Comparison of ENCODE assay signal across 8 mouse cellular contexts in the genomic region with DNA sequence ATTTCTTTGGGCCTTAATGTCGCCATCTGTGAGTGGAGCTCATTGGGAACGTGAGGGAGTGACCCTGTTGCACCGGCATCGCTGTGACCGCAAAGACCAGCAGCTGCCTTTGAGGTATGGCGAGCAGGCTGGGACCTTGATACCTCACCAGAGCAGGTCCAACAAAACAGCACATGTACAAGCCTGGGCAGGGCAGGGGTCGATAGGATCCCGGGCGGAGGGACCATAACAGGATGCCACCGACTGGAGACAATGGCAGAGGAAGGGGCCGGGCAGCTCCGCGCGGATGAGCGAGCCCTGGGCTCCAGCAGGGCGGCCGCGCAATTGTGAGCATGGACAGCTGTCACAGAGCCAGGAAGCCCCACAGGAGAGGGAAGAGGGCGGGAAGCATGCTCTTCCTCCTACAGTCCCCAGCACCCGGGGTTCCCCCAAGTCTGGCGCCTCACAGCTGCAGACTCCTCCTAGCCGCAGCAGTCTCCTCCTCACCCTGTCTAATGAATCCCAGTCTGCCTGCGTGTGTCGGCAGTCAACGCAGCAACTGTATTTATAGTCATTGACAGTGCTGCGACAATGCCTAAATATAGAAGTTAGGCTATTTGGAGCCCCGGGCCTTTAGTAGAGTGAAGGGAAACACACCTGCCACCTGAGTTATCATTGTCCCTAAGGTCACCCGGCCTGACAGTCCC. TPM values are rescaled to one million over a fixed set of nuclear protein-coding genes. Genes with fewer than 3 reads are reported as not detected.
DNase-seq lines count a peak whose midpoint lies in the region; ATAC-seq and TF ChIP-seq lines count a peak whose summit lies in the region.

No protein-coding gene starts in this region.

- TF ChIP-seq CTCF in E14TG2a.4 (conservative IDR thresholded peaks at IDR 0.05; ENCODE audit: low read length), result no peak

- H3K36me3 ChIP-seq in E14TG2a.4 (ENCODE audit: insufficient read depth, low read length), result no peaks in the 10 kb centered on the region
- H3K36me3 ChIP-seq in hindbrain, embryonic 12.5 days, result no peaks in the 10 kb centered on the region
- no peaks in the 10 kb centered on the region for H3K36me3 ChIP-seq in megakaryocyte, embryonic 14.5 days (replicated peaks; ENCODE audit: low read length)

- peak overlapping the region; percentile 71 for H3K4me2 ChIP-seq in hindbrain, embryonic 12.5 days (replicated peaks)

- peak; percentile 57 to 79 for DNase-seq in adrenal gland, postnatal 36 days
- DNase-seq in frontal cortex, postnatal 36 days (ENCODE audit: low spot score in 2 of 2), result peak; percentile 39 to 41
- peak; percentile 35 to 44 for DNase-seq in left cerebral cortex, postnatal 36 days (ENCODE audit: low spot score in 2 of 2)
- peak; percentile 54 for DNase-seq in right cerebral cortex, postnatal 14 days
- no peak for DNase-seq in urinary bladder, postnatal 25 days (ENCODE audit: low spot score)

- 3% methylated on average over 28 of the region's 28 CpGs for WGBS in hindbrain, embryonic 12.5 days

- peak overlapping the region; percentile 52 for H3K27ac ChIP-seq in hindbrain, embryonic 12.5 days

- H3K9me3 ChIP-seq in E14TG2a.4 (ENCODE audit: low read length), result no peaks in the 10 kb centered on the region
- H3K9me3 ChIP-seq in hindbrain, embryonic 12.5 days (replicated peaks), result no peaks in the 10 kb centered on the region
- no peaks in the 10 kb centered on the region for H3K9me3 ChIP-seq in megakaryocyte, embryonic 14.5 days

- peaks cover 33% of the 10 kb centered on the region for H3K27me3 ChIP-seq in E14TG2a.4 (ENCODE audit: insufficient read depth, low read length)
- peaks cover 32% of the 10 kb centered on the region for H3K27me3 ChIP-seq in hindbrain, embryonic 12.5 days
- peaks cover 5% of the 10 kb centered on the region for H3K27me3 ChIP-seq in megakaryocyte, embryonic 14.5 days (replicated peaks)

- H3K4me1 ChIP-seq in E14TG2a.4 (replicated peaks; ENCODE audit: low read depth, low read length), result peaks cover 55% of the 10 kb centered on the region
- H3K4me1 ChIP-seq in hindbrain, embryonic 12.5 days, result peaks cover 18% of the 10 kb centered on the region
- H3K4me1 ChIP-seq in megakaryocyte, embryonic 14.5 days, result peaks cover 24% of the 10 kb centered on the region

- peak overlapping the region; percentile 75 for H3K4me3 ChIP-seq in E14TG2a.4 (replicated peaks; ENCODE audit: low read length)
- H3K4me3 ChIP-seq in hindbrain, embryonic 12.5 days, result peak overlapping the region; percentile 35
- peak overlapping the region; percentile 92 for H3K4me3 ChIP-seq in megakaryocyte, embryonic 14.5 days (replicated peaks)

- peak overlapping the region; percentile 59 for H3K9ac ChIP-seq in hindbrain, embryonic 12.5 days

- ATAC-seq in hindbrain, embryonic 12.5 days (ENCODE audit: low FRiP score), result peak; percentile 76

- intact Hi-C loops in left cerebral cortex, postnatal 36 days (cut with DNase I), result no loop called here

RNA-seq across cellular contexts. Expression of a gene that starts 6.7 kb away (rescaled TPM):
- total RNA-seq in adrenal gland, postnatal 36 days (2021), result 10 to 100 TPM; 33.8 to 34.6 TPM
- polyA plus RNA-seq in hindbrain, embryonic 12.5 days (2016; fragmentation: Nextera tagmentation; extraction: Ambion mirVana), result 18.9 and 19.8 TPM in 2 replicates
- total RNA-seq in left cerebral cortex, postnatal 36 days (2021), result 10 to 100 TPM in 1 of 2 experiments, 1 to 10 TPM in 1; 6.0 to 10.8 TPM
- polyA plus RNA-seq in megakaryocyte, embryonic 14.5 days (2012; ENCODE audit: insufficient read depth, low replicate concordance), result 18.7 and 23.5 TPM in 2 replicates

RNA-seq across cellular contexts. Expression of a gene that starts 32.8 kb away (rescaled TPM):
- 10 to 100 TPM; 21.6 to 24.8 TPM for total RNA-seq in adrenal gland, postnatal 36 days (2021)
- polyA plus RNA-seq in hindbrain, embryonic 12.5 days (2016; fragmentation: Nextera tagmentation; extraction: Ambion mirVana), result 119 and 135 TPM in 2 replicates
- total RNA-seq in left cerebral cortex, postnatal 36 days (2021), result 10 to 100 TPM; 15.4 to 18.6 TPM
- polyA plus RNA-seq in megakaryocyte, embryonic 14.5 days (2012; ENCODE audit: insufficient read depth, low replicate concordance), result 7.5 and 18.1 TPM in 2 replicates

RNA-seq across cellular contexts. Expression of a gene that starts 48.8 kb away (rescaled TPM):
- total RNA-seq in adrenal gland, postnatal 36 days (2021), result 100 to 1,000 TPM in 1 of 2 experiments, 10 to 100 TPM in 1; 98.0 to 123 TPM
- polyA plus RNA-seq in hindbrain, embryonic 12.5 days (2016; fragmentation: Nextera tagmentation; extraction: Ambion mirVana), result 34.6 and 38.3 TPM in 2 replicates
- total RNA-seq in left cerebral cortex, postnatal 36 days (2021), result 10 to 100 TPM; 52.9 to 65.1 TPM
- polyA plus RNA-seq in megakaryocyte, embryonic 14.5 days (2012; ENCODE audit: insufficient read depth, low replicate concordance), result 73.0 and 95.0 TPM in 2 replicates

Comparison
In these comparisons a context has a peak if more than half of its experiments do, and no peak if none do; other contexts are left out.
1. H3K4me3 ChIP-seq: peak in every context shown above with its lines; median percentile 92 in megakaryocyte, embryonic 14.5 days; 75 in E14TG2a.4; 35 in hindbrain, embryonic 12.5 days.